Mouse (Mus musculus): Measurements from ENCODE around the gene Parva.

Gene Parva

DNA sequence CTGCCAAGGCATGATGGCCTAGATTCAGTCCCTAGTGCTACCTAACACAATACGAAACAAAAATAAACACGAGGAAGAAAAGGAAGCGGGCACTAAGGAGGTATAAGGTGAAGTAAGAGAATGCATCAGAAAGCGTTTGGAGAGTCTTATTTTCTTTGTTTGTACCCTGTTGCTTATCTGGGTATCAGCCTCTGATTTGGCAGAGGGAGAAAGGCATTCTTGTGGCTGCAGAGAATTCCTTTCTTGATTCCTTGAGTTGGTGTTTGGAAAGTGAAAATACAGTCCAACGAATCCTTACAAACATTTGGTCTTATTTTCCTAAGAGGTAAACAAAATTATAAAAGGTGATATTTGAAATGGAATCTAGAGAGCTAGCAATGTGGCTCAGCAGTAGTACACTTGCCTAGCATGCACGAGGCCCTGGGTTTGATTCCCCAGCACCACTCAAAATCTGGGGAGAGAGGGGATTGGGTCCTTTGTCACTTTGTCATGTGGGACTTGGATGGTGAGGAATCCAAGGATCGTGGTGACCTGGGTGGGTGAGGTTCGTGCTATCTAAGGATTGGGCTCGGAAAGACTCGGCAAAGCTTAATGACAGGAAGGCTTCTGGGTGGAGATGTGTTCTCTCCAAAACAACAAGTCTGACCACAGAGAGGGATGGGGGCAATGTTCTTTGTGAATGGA is 44.9 kb downstream of the Parva start:
- in situ Hi-C loops (cut with MboI): loop anchor here (25.0 kb wide), 1 partner anchor 390 kb away; no protein-coding TSS in a partner anchor

DNA sequence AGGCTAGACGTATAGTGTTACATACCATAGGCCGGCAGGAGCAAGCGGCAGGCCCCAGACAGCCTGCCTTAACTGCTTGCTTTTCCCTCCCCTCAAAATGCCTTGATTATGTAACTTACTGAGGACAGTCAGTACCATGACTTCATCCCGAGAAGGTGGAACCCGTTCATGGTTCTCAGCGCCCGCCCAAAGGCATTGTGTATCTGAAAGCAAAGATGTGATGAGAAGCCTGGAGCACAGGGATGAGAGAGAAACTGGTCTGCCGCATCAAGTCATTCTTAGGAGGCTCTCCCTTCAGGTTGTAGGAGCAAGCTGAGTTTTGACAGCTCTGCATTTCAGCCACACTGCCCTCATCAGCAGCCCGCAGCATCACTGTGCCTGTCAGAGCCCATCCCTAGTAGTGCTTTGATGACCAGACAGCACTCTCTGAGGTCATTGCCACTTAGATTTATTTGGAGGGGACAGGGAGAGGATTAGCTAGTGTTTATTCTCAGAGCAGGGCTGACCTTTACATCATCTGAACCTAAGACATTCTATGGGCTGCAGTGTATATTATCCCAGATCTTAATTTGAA is 45.5 kb downstream of the Parva start:
- in situ Hi-C loops (cut with MboI): loop anchor here (25.0 kb wide), 1 partner anchor 390 kb away; no protein-coding TSS in a partner anchor

DNA sequence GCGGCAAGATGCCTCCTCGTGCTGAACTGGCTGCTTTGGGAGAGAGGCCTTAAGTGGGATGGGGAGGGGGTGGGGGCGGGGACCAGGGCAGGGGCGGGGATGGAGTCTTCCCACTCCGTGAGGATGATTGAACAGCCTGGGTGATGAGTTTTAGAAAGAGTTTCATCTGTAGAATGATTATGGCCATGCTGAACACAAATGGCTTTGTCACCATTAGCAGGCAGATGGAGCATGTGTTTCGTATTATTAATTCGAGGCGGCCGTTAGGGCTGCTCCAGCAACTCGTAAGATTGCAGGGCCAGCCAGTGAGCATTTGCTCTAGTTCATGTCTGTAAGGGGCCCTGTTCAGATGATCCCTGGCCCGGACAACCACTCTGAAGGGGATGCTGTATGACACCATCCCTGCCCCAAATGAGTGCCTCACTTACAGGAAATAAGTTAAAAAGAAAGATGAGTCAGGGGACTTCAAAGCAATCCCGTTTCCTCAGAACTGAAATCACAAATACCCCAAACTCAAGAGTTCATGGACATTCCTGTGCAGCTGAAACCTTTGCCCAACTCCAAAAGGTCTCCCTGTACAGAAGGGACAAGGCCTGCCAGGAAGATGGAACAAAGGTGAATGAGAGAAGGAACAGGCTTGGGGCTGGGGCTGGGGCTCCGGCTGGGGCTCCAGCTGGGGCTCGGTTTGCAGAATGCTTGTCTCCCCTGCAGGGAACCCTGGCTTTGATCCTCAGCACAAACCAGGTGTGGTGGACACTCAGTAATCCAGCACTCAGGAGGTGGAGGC is 46.5 kb downstream of the Parva start:
- in situ Hi-C loops (cut with MboI): loop anchor here (25.0 kb wide), 1 partner anchor 388 kb away; no protein-coding TSS in a partner anchor

DNA sequence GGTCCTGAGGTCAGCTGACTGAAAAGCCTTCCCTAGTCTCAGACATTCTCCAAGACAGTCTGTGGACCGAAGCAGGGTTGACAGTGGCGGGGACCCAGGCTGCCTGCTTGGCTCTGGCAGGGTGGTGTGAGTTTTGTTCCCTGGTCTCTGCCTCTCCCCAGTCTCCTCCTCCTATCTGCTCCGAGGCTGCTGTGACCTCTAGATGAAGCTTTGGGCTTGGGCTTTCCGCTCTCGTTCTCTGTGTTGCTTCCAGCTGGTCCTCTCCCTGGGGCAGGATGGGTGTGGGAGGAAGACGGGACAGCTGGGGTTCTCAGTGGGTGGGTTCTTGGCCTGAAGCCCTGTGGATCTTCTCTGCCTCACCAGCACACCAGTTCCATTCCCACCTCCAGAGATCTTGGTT is 51.8 kb downstream of the Parva start:
- in situ Hi-C loops (cut with MboI): no loop called here

DNA sequence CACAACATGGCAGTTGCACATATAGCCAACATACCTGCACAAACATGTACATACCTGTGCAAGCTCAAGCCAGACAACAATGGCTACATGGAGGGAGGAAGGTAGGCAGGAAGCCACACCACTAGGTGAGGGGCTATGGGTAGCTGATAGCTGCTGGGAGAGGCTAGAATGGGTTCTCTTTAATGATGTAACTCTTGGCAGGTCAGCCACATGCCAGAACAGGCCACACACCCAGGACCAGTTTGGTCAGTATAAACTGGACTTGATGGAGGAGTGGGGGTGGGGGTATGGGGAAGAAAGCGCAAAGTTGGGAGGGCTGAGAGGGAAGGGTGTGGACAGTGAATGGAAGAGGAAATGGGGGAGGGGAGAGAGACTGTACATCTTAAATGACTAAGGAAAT is 53.7 kb downstream of the Parva start:
- in situ Hi-C loops (cut with MboI): no loop called here

DNA sequence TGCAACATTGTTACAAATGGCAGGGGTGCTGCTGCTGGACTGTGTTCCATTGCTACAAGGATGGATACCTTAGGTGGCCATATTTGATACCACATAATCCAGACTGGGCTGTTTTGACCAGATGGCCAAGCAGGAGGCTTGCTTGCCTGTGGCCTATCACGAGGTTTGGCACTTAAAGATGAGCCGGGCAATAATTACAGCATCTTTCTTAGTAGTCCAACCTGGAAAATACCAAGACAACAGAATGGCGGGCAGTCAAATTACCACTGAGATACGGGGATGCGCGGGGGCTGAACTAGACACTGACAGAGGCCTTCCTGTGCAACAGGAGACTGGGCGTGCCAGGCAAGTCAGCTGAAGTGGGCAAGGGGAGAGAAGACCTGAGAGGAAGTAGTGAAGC is 55.3 kb downstream of the Parva start:
- in situ Hi-C loops (cut with MboI): no loop called here

DNA sequence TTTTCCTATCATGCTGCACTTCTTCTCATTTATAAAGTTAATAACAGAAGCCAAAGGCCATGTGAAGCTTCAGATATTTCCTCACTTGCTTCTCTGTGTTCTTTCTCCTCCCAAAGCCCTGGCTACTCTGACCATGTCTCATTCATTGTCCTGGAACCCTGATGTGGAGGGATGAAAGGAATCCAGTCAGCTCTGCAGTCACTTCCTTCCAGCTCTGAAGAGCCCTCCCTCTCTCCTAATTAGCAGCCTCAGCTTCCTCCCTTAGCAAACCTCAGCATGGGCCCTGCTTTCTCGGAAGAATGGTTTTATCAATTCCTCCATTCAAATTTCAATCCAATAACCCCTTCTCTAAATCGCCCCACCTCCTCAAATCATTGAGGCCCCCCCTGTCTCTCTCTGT is 56.1 kb downstream of the Parva start:
- in situ Hi-C loops (cut with MboI): no loop called here

DNA sequence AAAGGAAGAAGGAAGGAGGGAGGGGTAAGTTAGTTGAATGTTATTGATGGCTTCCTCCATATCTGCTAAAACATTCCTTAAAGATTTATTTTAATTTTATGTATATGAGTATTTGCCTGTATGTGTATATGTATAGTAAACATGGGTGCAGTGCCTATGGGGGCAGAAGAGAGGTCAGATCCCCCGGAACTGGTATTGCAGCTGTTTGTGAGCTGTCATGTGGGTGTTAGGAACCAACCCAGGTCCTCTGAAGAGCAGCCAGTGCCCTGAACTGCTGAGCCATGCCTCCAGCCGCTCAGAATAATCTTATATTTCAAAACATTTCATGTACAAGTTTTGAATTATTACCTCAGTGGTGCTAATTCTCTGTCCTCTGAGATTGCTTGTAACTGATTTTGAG is 63.5 kb downstream of the Parva start:
- in situ Hi-C loops (cut with MboI): no loop called here

DNA sequence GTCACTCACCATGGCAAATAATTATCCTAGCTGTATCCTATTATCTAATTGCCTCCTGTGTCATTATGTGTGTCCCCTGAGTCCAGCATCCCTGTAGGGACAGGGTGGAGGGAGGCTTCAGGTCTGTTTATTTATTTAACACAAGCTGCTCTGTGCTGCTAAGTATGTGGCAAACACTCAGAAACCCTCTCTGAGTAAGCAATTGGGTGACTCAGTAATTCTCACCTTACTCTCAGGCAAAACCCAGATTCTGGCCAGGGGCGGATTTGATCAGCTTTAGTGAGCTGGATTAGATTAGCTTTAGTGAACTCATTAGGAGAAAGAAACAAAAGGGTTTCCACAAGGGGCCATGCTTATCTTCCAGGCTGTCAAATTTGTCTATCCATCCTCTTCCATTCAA is 64.4 kb downstream of the Parva start:
- in situ Hi-C loops (cut with MboI): no loop called here

DNA sequence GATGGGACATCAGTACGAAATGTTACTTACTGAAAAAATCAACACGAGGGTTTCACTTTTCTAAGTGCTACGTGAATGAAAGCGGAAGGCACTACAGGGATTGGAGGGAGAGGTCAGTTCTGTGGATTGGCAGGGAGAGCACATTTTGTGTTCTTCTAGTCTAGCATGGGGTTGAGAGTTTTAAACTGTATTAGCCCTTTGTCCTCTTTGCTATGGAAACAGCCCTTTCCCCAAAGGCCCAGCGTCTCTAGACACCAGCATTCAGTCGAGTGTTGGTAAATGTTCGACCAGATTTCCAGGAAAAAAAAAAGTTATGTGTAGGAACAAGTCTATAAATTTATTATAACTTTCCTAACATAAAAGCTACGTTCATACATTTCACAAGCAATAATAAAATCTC is 68.6 kb downstream of the Parva start:
- in situ Hi-C loops (cut with MboI): no loop called here

DNA sequence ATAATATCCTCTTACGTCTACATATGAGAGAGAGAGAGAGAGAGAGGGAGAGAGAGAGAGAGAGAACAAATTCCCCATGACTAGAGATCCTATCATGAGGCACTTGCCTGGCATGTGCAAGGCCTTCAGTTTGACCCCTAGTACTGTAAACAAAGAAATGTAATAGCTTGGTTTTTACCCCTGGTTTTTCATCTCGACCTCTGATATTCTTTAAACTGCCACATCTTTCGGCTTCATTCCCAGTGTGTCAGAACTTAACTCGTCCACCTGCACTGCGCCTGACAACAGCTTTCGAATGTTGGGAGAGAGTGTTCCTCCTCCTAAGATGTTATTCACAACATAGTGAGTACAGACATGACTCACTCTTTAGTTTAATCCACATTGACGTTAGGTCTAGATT is 69.6 kb downstream of the Parva start:
- in situ Hi-C loops (cut with MboI): no loop called here

DNA sequence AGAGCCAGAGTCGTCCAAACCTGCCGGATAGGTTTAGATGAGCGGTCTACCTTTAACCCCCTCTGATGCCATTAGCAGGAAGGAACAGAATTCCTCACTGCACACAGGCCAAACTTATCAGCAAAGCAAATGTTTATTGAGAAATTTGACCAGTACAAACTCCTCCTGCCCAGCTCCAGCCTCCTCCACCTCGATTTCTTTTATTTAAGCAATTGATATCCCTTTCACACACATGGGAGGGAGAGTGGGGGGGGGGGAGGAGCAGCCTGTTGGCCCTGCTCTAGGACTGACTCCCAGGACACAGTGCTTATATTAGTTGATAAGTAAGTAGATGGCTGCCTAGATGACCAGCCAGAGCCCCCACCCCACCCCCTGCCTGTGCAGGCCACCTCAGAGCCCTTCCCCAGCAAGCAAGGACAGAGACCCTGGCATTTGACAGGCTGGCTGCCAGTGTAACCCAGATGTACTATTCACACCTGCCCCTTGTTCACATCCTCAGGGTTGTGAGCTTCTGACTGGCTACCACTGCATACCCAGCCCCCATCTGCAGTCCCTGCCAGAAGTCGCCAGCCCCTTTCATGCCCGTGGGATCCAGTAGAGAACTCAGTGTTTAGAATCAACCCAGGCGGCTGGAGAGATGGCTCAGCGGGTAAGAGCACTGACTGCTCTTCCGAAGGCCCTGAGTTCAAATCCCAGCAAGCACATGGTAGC is 71.4 kb downstream of the Parva start:
- in situ Hi-C loops (cut with MboI): no loop called here

DNA sequence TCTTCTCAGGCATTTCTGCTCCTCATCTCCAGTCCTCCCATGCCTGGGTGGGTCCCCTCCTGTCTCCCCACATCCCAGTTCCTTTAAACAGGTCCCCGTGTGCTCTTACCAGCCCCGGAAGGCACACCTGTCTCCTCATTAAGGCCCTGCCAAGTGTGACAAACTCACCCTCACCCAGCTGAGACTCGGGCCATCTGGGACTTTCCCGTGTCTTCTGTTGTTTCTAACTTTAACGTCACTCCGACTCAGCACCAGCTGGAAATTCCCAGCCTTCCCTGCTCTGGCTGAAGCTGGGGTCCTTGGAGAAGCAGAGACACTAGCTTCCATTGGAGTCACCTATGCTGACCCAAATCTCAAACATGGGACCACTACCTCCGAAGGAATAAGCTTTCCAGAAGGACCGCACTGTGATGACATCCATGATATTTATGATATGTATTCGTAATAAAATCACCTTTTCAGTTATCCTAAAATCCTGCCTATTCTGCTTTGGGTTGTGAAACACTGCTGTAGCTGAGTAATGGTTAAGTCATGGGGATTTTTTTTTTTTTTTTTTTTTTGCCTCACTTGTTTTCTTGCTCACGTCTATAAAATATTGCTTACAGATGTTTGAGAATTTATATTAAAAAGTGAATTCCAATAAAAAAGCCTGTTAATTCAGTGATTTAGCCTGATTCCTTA is 72.3 kb downstream of the Parva start:
- in situ Hi-C loops (cut with MboI): no loop called here

DNA sequence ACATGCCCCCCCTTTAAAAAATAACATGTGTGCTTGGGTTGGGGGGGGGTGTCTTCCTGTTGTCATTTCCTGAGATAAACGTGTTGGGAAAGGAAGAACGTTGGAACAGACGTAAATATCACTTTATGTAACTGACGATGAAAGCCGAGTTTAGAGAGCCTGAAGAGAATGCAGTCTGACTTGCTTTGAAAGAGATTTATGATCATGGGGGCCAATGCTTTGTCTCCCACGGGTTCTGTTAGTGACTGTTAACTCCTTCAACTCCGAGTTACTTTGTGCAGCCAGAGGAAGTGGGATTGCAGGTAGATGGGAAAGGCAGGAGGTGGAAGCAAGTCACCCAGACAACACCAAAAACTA is 72.8 kb downstream of the Parva start:
- in situ Hi-C loops (cut with MboI): no loop called here

DNA sequence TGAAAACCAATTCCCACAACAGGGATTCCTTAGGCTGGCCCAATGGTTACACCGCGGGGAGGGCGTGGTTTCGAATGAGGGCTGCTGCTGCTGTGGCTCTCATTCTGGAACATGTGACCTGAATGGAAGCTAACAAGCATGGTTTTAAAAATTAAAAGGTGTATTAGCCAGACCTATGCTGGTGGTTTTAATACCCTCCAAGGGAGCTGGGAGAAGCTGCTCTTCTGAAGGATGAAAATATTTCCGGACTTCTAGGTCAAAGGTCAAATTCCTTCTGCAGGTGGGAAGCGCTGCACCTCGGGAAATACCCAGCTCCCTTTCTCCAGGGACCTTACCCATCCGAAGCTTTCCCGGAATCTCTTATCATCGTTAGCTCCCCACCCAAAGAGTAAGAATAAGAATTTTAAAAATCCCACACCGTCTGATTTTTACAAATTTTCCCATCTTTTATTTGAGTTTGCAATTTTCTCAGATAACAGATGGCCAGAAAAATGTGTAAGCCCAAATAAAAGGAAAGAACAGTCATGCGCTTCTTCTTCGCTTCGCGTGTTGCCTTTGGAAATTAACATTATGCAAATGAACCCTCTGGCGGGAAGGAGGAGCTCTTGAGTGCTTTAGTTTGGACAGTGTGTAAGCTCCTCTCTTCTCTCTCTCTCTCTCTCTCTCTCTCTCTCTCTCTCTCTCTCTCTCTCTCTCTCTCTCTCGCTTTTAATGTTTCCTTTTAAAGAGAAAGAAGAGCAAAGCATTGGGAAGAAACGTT is 74.9 kb downstream of the Parva start:
- in situ Hi-C loops (cut with MboI): no loop called here

DNA sequence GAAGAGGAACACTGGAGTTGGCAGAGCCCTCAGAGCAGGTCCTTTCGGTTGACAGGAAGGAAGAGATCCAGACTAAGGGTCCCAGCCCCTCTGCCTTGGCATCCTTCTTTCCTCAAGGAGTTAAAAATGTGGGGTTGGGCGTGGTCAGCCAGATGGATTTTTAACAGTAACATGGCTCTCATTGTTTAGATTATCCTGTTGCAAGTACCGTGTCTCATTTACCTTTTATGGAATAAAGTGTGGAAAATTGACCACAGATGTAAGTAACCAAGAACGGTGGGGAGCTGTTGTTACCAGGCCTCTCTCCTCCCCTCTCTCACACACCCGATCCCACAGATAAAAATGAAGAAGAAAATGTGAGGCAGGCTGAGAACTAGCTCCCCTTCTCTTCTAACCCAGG is 75.5 kb downstream of the Parva start:
- in situ Hi-C loops (cut with MboI): no loop called here

DNA sequence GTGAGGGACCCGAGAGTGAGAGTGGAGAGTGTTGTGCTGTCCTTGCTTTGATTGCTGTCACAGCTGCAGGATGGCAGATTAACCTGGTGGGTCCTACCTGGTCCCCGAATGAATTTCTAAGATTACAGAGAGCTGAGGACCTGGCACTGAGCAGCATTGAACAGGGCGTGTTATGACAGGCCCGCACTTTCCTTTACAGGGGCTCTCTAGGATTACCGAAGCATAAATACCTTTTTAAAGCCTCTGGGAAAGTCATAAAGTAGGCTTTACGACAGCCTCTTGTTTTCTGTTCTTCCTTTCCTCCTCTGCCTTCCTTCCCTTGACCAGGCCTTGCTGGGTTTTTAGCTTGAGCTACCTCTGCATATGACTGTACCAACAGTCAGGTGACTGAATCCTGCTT is 76.1 kb downstream of the Parva start:
- in situ Hi-C loops (cut with MboI): no loop called here

DNA sequence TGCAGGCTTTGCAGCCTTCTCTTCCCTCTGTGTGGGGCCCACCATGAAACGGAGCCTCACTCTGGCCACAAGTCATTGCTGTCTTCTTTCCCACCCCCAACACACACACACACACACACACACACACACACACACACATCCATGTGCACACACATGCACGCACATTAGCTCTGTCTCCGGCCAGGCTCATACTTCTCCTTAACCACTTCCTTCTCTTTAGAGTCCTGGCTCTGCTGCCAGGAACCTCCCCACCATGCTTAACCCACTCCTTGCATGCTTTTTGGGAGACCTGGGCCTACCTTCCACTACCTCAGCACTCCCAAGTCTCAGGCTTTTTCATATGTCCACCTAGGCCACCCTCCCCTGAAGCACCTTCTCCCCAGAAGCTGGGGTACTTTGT is 76.6 kb downstream of the Parva start:
- in situ Hi-C loops (cut with MboI): no loop called here

DNA sequence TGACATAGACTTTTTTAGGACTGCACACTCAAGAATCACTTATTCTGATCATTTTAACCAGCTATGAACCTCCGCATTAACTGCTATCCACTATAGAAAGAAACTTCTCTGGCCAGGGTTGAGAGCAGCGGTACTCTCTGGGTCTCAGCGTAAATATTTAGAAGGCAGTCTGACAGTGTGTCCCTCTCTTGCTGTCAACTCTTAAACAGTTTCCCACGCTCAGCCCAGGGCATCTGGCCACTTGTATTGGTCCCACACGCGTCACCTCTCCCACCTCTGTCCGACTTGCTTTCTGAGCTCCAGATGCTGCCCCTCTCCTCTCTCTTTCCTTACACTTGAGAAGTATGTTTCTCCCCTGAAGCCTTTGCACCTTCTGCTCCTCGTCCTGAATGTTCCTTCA is 81.8 kb downstream of the Parva start:
- in situ Hi-C loops (cut with MboI): no loop called here

DNA sequence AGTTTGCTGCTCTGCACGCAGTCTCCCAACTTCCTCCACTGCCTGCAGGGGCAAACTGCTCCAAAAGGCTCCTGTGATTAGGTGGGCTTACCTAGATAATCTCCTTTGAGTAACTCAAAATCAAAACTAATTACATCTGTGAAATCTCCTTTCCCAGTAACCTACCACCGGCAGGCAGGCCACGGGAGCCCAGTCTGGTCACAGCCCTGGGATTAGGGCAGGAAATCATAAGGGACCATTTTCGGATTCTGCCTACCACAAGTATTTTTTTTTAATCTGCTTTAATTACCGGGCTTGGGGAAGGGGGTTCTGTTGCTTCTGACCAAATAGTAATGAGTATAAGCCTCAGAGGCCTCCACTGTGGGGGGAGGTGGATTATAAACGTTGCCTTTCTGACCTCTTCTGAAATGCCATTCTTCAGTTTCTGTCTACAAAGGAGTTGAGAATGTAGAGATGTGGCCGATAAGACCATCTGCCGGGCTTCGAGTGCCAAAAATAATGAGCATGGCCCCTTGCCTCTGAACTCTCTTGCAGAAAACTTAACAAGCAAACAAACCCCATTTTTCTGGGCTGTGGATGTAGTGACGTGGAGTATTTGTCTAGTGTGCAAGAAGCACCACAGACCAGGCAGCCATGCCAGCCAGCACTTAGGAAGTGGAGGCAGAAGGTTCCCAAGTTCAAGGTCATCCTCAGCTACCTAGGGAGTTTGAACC is 83.2 kb downstream of the Parva start:
- in situ Hi-C loops (cut with MboI): no loop called here

DNA sequence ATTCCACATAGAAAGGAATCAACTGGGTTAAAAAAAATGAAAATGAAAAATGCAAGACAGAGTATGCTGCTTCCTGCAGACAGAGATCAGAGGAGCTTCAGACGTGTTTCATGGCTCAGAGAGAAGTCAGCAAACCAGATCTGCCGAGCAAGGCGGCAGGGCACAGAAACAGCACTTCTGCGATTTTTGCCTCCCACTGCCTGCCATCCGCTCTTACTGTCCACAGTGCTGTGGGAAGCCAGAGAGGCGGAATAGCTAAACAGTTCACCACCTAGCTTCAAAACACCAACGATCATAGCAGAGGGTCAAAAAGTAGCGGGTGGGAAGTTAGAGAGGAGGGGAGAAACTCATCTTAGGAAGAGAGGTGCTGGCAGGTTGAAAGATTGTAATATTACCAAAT is 84.0 kb downstream of the Parva start:
- in situ Hi-C loops (cut with MboI): no loop called here
